Mouse (Mus musculus) myocyte (in vitro differentiated cells): ENCODE measurements around the gene Dapk2. TPM values are rescaled to one million over a fixed set of nuclear protein-coding genes. Genes with fewer than 3 reads are reported as not detected.

Experiments
- H3K27me3 ChIP-seq: one replicate; pipeline ENCODE4 v1.6.1; 2011; ENCODE audit not compliant: control insufficient read depth, insufficient read depth, insufficient read length
- H3K36me3 ChIP-seq: one replicate; pipeline ENCODE4 v1.6.1; 2011; ENCODE audit not compliant: control insufficient read depth, insufficient read depth
- H3K4me2 ChIP-seq: one replicate; pipeline ENCODE4 v1.6.1; 2011; ENCODE audit warnings: low read depth, control low read depth
- H3K4me3 ChIP-seq: one replicate; pipeline ENCODE4 v1.5.1; 2011; ENCODE audit warnings: mild to moderate bottlenecking, control low read depth, moderate library complexity
- H3K79me2 ChIP-seq: one replicate; pipeline ENCODE4 v1.6.1; 2011; ENCODE audit not compliant: control insufficient read depth, insufficient read depth
- H3ac ChIP-seq: one replicate; pipeline ENCODE4 v1.6.1; 2011; ENCODE audit not compliant: control insufficient read depth, insufficient read length
- CEBPB ChIP-seq: IDR thresholded peaks from 2 replicates; pipeline ENCODE4 v1.6.1; 2011; ENCODE audit warnings: mild to moderate bottlenecking, moderate library complexity; ENCODE audit not compliant: poor library complexity, insufficient read depth, severe bottlenecking
- E2F4 ChIP-seq: IDR thresholded peaks from one replicate; pipeline ENCODE4 v1.6.1; 2011; ENCODE audit warnings: mild to moderate bottlenecking, control low read depth, moderate library complexity; ENCODE audit not compliant: insufficient read depth
- MAX ChIP-seq: IDR thresholded peaks from one replicate; pipeline ENCODE4 v1.6.1; 2011; ENCODE audit warnings: low read depth, mild to moderate bottlenecking, control low read depth
- MYOD1 ChIP-seq, 3 experiments: IDR thresholded peaks; one replicate each; pipeline ENCODE4 v1.6.1; 2011; ENCODE audit warnings: control low read depth in 2 of 3, low read depth in 2 of 3, mild to moderate bottlenecking in 2 of 3, moderate library complexity in 1 of 3; ENCODE audit not compliant: insufficient read length in 2 of 3, control insufficient read depth in 1 of 3
- MYOG ChIP-seq, 3 experiments: IDR thresholded peaks; one replicate each; pipeline ENCODE4 v1.6.1; 2011; ENCODE audit warnings: control low read depth in 2 of 3, low read depth in 2 of 3, mild to moderate bottlenecking in 2 of 3; ENCODE audit not compliant: insufficient read length in 2 of 3, control insufficient read depth in 1 of 3, insufficient read depth in 1 of 3
- POLR2A ChIP-seq: IDR thresholded peaks from one replicate; pipeline ENCODE4 v1.6.1; 2011; ENCODE audit warnings: low read depth, mild to moderate bottlenecking, control low read depth, moderate library complexity; ENCODE audit not compliant: insufficient read length
- POLR2AphosphoS2 ChIP-seq: IDR thresholded peaks from one replicate; pipeline ENCODE4 v1.6.1; 2011; ENCODE audit warnings: low read depth, control low read depth; ENCODE audit not compliant: insufficient read length
- REST ChIP-seq: IDR thresholded peaks from one replicate; pipeline ENCODE4 v1.6.1; 2011; ENCODE audit warnings: mild to moderate bottlenecking, control low read depth, moderate library complexity; ENCODE audit not compliant: insufficient read depth, insufficient read length
- SRF ChIP-seq: IDR thresholded peaks from one replicate; pipeline ENCODE4 v1.6.1; 2011; ENCODE audit warnings: low read depth; ENCODE audit not compliant: control insufficient read depth, insufficient read length
- TCF12 ChIP-seq: IDR thresholded peaks from one replicate; pipeline ENCODE4 v1.6.1; 2011; ENCODE audit warnings: mild to moderate bottlenecking, control low read depth; ENCODE audit not compliant: poor library complexity, insufficient read depth, severe bottlenecking
- TCF3 ChIP-seq: IDR thresholded peaks from one replicate; pipeline ENCODE4 v1.6.1; 2011; ENCODE audit warnings: low read depth, control low read depth; ENCODE audit not compliant: insufficient read length
- USF1 ChIP-seq: IDR thresholded peaks from one replicate; pipeline ENCODE4 v1.6.1; 2011; ENCODE audit warnings: low read depth, mild to moderate bottlenecking, control low read depth, moderate library complexity
- polyA plus RNA-seq: library from polyadenylated mRNA; unstranded; fragments of >200 nt; fragmentation: generic; extraction: Trizol; gene quantifications from one replicate; pipeline ENCODE4 v1.2.1, GENCODE M21; 2012; ENCODE audit warnings: missing spikeins

Gene Dapk2
- polyA plus RNA-seq, 1 experiment = 51.3 TPM

DNA sequence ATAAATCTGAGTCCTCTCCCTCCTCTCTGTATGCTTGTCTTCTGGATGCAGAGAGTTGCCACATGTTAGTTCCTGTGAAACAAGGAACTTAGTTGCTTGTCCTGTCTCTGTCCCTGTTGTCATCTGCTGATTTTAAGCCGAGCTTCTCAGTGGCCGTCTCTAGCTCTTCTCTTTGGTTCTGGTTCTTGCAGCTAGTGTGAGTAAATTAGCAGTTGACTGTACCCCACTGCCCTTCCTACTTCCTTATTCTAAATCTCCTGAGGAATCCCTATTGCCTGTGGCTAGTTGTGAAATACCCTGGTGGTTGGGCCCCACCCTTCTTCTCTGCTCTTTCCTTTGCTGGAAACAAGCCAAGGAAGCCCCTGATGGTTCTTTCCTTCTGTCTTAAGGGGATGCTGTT is 26.6 kb upstream of the Dapk2 start:
- Histone ChIP-seq H3K79me2 (peaks cover 14% of the 10 kb centered on the region), H3K36me3 (peaks cover 7% of the 10 kb centered on the region)
- no peak for TF ChIP-seq MYOD1 (IDR thresholded peaks at IDR 0.05; ENCODE audit: control insufficient read depth in 1 of 3, insufficient read length in 2 of 3, low read depth in 2 of 3)
- no peak for TF ChIP-seq POLR2AphosphoS2
- TF ChIP-seq REST = no peak
- TF ChIP-seq MYOG (IDR thresholded peaks at IDR 0.05; ENCODE audit: control insufficient read depth in 1 of 3, insufficient read depth in 1 of 3, insufficient read length in 2 of 3, low read depth in 2 of 3) = no peak
- no peak for TF ChIP-seq USF1
- no peak for TF ChIP-seq SRF
- TF ChIP-seq CEBPB = no peak
- no peak for TF ChIP-seq TCF12
- no peak for TF ChIP-seq TCF3
- no peak for TF ChIP-seq E2F4
- TF ChIP-seq MAX = no peak
- TF ChIP-seq POLR2A = no peak

DNA sequence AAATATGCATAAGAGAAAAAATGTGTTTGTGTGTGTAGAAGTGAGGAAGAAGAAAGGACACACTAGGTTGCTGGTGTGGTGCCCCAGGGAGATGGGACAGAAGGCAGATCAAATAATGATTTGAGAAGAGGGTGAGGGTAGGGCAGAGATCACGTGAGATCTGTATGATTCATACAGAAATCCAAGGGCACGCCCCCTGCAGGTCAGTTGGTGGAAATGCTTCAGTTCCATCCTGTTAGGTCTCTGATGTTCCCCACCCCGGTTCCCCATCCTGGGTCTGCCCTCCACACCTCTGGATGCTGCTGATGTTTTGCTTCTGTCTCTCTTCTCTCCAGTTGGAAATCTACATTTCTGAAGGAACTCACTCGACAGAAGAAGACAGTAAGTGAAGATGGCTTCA is 22.1 kb upstream of the Dapk2 start:
- Histone ChIP-seq H3K4me2 (no peak overlapping the region), H3ac (no peak overlapping the region), H3K27me3 (no peaks in the 10 kb centered on the region), H3K36me3 (peaks cover 32% of the 10 kb centered on the region), H3K79me2 (no peaks in the 10 kb centered on the region), H3K4me3 (no peak overlapping the region)
- no peak for TF ChIP-seq CEBPB
- no peak for TF ChIP-seq E2F4
- no peak for TF ChIP-seq POLR2AphosphoS2
- peak; percentile 40 for TF ChIP-seq USF1

More for the DNA sequence above, 26.6 kb upstream of the Dapk2 start:
- no peak overlapping the region for H3K4me2 ChIP-seq
- no peak overlapping the region for H3K4me3 ChIP-seq
- H3ac ChIP-seq = no peak overlapping the region
- H3K27me3 ChIP-seq = no peaks in the 10 kb centered on the region

DNA sequence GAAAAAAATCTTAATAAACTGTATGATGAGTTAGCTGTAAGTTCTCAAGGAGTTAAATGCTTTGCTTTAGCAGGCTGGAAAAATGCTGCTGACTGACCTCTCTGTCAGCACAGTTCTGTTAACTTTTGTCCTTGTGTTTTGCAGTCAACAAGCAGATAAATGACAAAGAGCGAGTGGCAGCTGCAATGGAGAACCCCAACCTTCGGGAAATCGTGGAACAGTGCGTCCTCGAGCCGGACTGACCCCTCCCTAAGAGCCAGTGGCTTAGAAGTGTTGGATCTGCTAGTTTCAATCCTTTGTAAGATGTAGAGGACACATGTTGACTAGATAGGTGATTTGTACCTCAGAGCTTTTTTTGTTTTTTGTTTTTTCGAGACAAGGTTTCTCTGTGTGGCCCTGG is 19.8 kb upstream of the Dapk2 start:
- Histone ChIP-seq H3K27me3 (no peaks in the 10 kb centered on the region), H3K4me3 (no peak overlapping the region), H3K79me2 (no peaks in the 10 kb centered on the region), H3K36me3 (peaks cover 32% of the 10 kb centered on the region), H3K4me2 (no peak overlapping the region), H3ac (no peak overlapping the region)
- no peak for TF ChIP-seq MAX
- TF ChIP-seq SRF = no peak
- TF ChIP-seq CEBPB = no peak
- no peak for TF ChIP-seq POLR2AphosphoS2
- TF ChIP-seq USF1 = no peak
- no peak for TF ChIP-seq POLR2A
- TF ChIP-seq REST = no peak
- no peak for TF ChIP-seq MYOG (IDR thresholded peaks at IDR 0.05; ENCODE audit: control insufficient read depth in 1 of 3, insufficient read depth in 1 of 3, insufficient read length in 2 of 3, low read depth in 2 of 3)

DNA sequence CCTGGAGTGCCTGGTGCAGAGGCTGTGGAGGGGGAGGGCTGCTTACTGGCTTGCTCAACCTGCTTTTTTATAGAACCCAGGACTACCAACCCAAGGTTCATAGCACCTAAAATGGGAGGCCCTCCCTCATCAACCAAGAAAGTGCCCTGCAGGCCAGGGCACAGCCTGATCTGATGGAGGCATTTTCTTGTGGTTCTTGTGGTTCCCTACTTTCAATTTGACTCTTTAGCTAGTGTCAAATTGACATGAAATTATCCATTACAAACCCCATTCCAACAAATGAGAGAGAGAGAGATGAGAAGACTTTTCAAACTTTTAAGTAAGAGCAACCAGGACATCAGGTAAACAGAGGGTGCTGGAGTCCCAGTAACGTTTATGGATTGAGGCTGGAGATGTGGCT is 15.8 kb upstream of the Dapk2 start:
- H3K4me2 ChIP-seq = no peak overlapping the region
- TF ChIP-seq SRF = no peak
- TF ChIP-seq REST = no peak
- no peak for TF ChIP-seq TCF3
- no peak for TF ChIP-seq POLR2A
- TF ChIP-seq USF1 = no peak
- TF ChIP-seq MAX = no peak
- no peak for TF ChIP-seq MYOG (IDR thresholded peaks at IDR 0.05; ENCODE audit: control insufficient read depth in 1 of 3, insufficient read depth in 1 of 3, insufficient read length in 2 of 3, low read depth in 2 of 3)
- no peak for TF ChIP-seq CEBPB

DNA sequence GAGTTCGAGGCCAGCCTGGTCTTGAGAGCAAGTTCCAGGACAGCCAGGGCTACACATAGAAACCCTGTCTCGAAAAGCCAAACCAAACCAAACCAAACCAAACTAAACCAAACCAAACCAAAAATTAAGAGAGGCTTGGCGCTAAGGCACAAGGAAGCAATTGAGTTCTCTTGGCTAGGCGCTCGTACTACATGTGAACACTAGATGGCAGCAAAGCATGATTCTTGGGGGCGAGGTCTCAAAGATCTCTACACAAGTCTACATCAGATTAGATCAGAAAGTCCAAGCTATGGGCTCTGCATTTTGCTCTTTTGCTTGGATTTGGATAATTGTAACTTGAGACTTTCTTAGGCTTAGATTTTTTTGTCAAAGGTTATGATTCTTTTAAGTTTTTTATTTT is 13.8 kb upstream of the Dapk2 start:
- TF ChIP-seq MAX (no peak), POLR2A (no peak), TCF3 (no peak), MYOD1 (IDR thresholded peaks at IDR 0.05; ENCODE audit: control insufficient read depth in 1 of 3, insufficient read length in 2 of 3, low read depth in 2 of 3) (no peak), POLR2AphosphoS2 (no peak), SRF (no peak), E2F4 (no peak), CEBPB (no peak), REST (no peak)
- no peak overlapping the region for H3ac ChIP-seq
- H3K4me3 ChIP-seq = no peak overlapping the region
- H3K27me3 ChIP-seq = no peaks in the 10 kb centered on the region
- H3K4me2 ChIP-seq = no peak overlapping the region
- H3K36me3 ChIP-seq = peaks cover 8% of the 10 kb centered on the region
- no peaks in the 10 kb centered on the region for H3K79me2 ChIP-seq

More for the DNA sequence above, 15.8 kb upstream of the Dapk2 start:
- H3ac ChIP-seq = no peak overlapping the region
- no peak overlapping the region for H3K4me3 ChIP-seq
- peaks cover 25% of the 10 kb centered on the region for H3K36me3 ChIP-seq
- no peaks in the 10 kb centered on the region for H3K79me2 ChIP-seq
- H3K27me3 ChIP-seq = no peaks in the 10 kb centered on the region
